Mouse (Mus musculus) liver, adult 2 months (tissue): ENCODE measurements around the gene Alpk3.
"Not testable (repeated sequence)": the region's sequence is repeated elsewhere in the genome, so short reads cannot be mapped to it uniquely, and the experiment has no call there.

ENCODE experiments used
- CTCF ChIP-seq: fragments of 200-500 bp; IDR thresholded peaks from 2 replicates; pipeline ENCODE4 v1.5.1; 2011; ENCODE audit warnings: low read depth, low read length, control low read depth
- POLR2A ChIP-seq: fragments of 200-500 bp; IDR thresholded peaks from 2 replicates; pipeline ENCODE4 v1.6.1; 2011; ENCODE audit warnings: low read length, control low read depth; ENCODE audit not compliant: insufficient read depth; ENCODE audit errors: extremely low read depth

GRCm38 (mm10) chr7:81154244-81154643, 96.8 kb downstream of the Alpk3 start:
- not testable (repeated sequence) for TF ChIP-seq POLR2A, CTCF
